Mouse (Mus musculus) myocyte (in vitro differentiated cells): ENCODE measurements around the gene Lgals3bp. TPM values are rescaled to one million over a fixed set of nuclear protein-coding genes. Genes with fewer than 3 reads are reported as not detected.
A peak's percentile ranks its signal among the peaks of the same experiment; 100 is the strongest.

ENCODE experiments used
- H3K27me3 ChIP-seq: one replicate; pipeline ENCODE4 v1.6.1; 2011; ENCODE audit not compliant: control insufficient read depth, insufficient read depth, insufficient read length
- H3K36me3 ChIP-seq: one replicate; pipeline ENCODE4 v1.6.1; 2011; ENCODE audit not compliant: control insufficient read depth, insufficient read depth
- H3K4me2 ChIP-seq: one replicate; pipeline ENCODE4 v1.6.1; 2011; ENCODE audit warnings: low read depth, control low read depth
- H3K4me3 ChIP-seq: one replicate; pipeline ENCODE4 v1.5.1; 2011; ENCODE audit warnings: mild to moderate bottlenecking, control low read depth, moderate library complexity
- H3K79me2 ChIP-seq: one replicate; pipeline ENCODE4 v1.6.1; 2011; ENCODE audit not compliant: control insufficient read depth, insufficient read depth
- H3ac ChIP-seq: one replicate; pipeline ENCODE4 v1.6.1; 2011; ENCODE audit not compliant: control insufficient read depth, insufficient read length
- CEBPB ChIP-seq: IDR thresholded peaks from 2 replicates; pipeline ENCODE4 v1.6.1; 2011; ENCODE audit warnings: mild to moderate bottlenecking, moderate library complexity; ENCODE audit not compliant: poor library complexity, insufficient read depth, severe bottlenecking
- E2F4 ChIP-seq: IDR thresholded peaks from one replicate; pipeline ENCODE4 v1.6.1; 2011; ENCODE audit warnings: mild to moderate bottlenecking, control low read depth, moderate library complexity; ENCODE audit not compliant: insufficient read depth
- MAX ChIP-seq: IDR thresholded peaks from one replicate; pipeline ENCODE4 v1.6.1; 2011; ENCODE audit warnings: low read depth, mild to moderate bottlenecking, control low read depth
- MYOD1 ChIP-seq, 3 experiments: IDR thresholded peaks; one replicate each; pipeline ENCODE4 v1.6.1; 2011; ENCODE audit warnings: control low read depth in 2 of 3, low read depth in 2 of 3, mild to moderate bottlenecking in 2 of 3, moderate library complexity in 1 of 3; ENCODE audit not compliant: insufficient read length in 2 of 3, control insufficient read depth in 1 of 3
- MYOG ChIP-seq, 3 experiments: IDR thresholded peaks; one replicate each; pipeline ENCODE4 v1.6.1; 2011; ENCODE audit warnings: control low read depth in 2 of 3, low read depth in 2 of 3, mild to moderate bottlenecking in 2 of 3; ENCODE audit not compliant: insufficient read length in 2 of 3, control insufficient read depth in 1 of 3, insufficient read depth in 1 of 3
- POLR2A ChIP-seq: IDR thresholded peaks from one replicate; pipeline ENCODE4 v1.6.1; 2011; ENCODE audit warnings: low read depth, mild to moderate bottlenecking, control low read depth, moderate library complexity; ENCODE audit not compliant: insufficient read length
- POLR2AphosphoS2 ChIP-seq: IDR thresholded peaks from one replicate; pipeline ENCODE4 v1.6.1; 2011; ENCODE audit warnings: low read depth, control low read depth; ENCODE audit not compliant: insufficient read length
- REST ChIP-seq: IDR thresholded peaks from one replicate; pipeline ENCODE4 v1.6.1; 2011; ENCODE audit warnings: mild to moderate bottlenecking, control low read depth, moderate library complexity; ENCODE audit not compliant: insufficient read depth, insufficient read length
- SRF ChIP-seq: IDR thresholded peaks from one replicate; pipeline ENCODE4 v1.6.1; 2011; ENCODE audit warnings: low read depth; ENCODE audit not compliant: control insufficient read depth, insufficient read length
- TCF12 ChIP-seq: IDR thresholded peaks from one replicate; pipeline ENCODE4 v1.6.1; 2011; ENCODE audit warnings: mild to moderate bottlenecking, control low read depth; ENCODE audit not compliant: poor library complexity, insufficient read depth, severe bottlenecking
- TCF3 ChIP-seq: IDR thresholded peaks from one replicate; pipeline ENCODE4 v1.6.1; 2011; ENCODE audit warnings: low read depth, control low read depth; ENCODE audit not compliant: insufficient read length
- USF1 ChIP-seq: IDR thresholded peaks from one replicate; pipeline ENCODE4 v1.6.1; 2011; ENCODE audit warnings: low read depth, mild to moderate bottlenecking, control low read depth, moderate library complexity
- polyA plus RNA-seq: library from polyadenylated mRNA; unstranded; fragments of >200 nt; fragmentation: generic; extraction: Trizol; gene quantifications from one replicate; pipeline ENCODE4 v1.2.1, GENCODE M21; 2012; ENCODE audit warnings: missing spikeins

Lgals3bp gene
- polyA plus RNA-seq, 1 experiment, result 16.4 TPM

- TF ChIP-seq TCF12 (no peak), E2F4 (no peak), POLR2A (no peak)
- no peaks in the 10 kb centered on the region for H3K36me3 ChIP-seq
- no peak overlapping the region for H3K4me3 ChIP-seq
- H3ac ChIP-seq, result no peak overlapping the region
- no peaks in the 10 kb centered on the region for H3K79me2 ChIP-seq
- H3K27me3 ChIP-seq, result no peaks in the 10 kb centered on the region
- H3K4me2 ChIP-seq, result peak overlapping the region; percentile 60
Observed at GRCm38 (mm10) chr11:118428944-118429709, 27.2 kb upstream of the Lgals3bp start.

DNA sequence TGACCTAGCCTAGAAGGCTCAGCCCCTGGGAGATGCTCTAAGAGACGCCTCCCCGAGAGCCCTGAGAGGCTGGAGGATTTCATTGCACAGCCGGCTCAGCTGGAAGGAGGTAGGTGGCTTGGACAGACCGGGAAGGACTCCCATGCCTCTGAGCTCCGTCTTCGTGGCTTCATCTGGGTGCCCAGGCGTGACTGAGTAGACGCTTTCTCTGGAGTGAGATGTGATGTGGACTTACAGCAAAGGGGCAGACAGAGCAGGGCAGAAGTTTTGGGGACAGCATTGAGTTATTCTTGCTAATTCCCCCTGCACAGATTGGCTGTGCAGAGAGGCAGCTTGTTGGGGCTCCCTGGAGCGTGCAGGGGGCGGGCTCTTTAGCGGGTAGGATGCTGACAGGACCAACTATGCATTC is 26.6 kb upstream of the Lgals3bp start:
- Histone ChIP-seq H3K27me3 (no peaks in the 10 kb centered on the region), H3K4me3 (no peak overlapping the region), H3K79me2 (no peaks in the 10 kb centered on the region), H3K4me2 (peak overlapping the region; percentile 60), H3K36me3 (no peaks in the 10 kb centered on the region), H3ac (no peak overlapping the region)
- TF ChIP-seq TCF12, result no peak
- no peak for TF ChIP-seq MYOD1 (IDR thresholded peaks at IDR 0.05; ENCODE audit: control insufficient read depth in 1 of 3, insufficient read length in 2 of 3, low read depth in 2 of 3)
- TF ChIP-seq TCF3, result no peak
- no peak for TF ChIP-seq REST
- no peak for TF ChIP-seq POLR2A
- TF ChIP-seq E2F4, result no peak
- no peak for TF ChIP-seq SRF
- no peak for TF ChIP-seq MAX
- TF ChIP-seq CEBPB, result no peak
- no peak for TF ChIP-seq POLR2AphosphoS2
- TF ChIP-seq USF1, result no peak

GRCm38 (mm10) chr11:118427986-118428385 is 26.1 kb upstream of the Lgals3bp start, which contains the start of gene C1qtnf1:
Gene C1qtnf1 (plus strand): TSS chr11:118428203.
- H3K79me2 ChIP-seq, result no peaks in the 10 kb centered on the region
- H3K4me3 ChIP-seq, result no peak within 1 kb of the TSS
- H3K27me3 ChIP-seq, result no peaks in the 10 kb centered on the region
- no peak within 1 kb of the TSS for H3ac ChIP-seq
- peak within 1 kb of the TSS; percentile 60 for H3K4me2 ChIP-seq
- TF ChIP-seq MYOD1 (IDR thresholded peaks at IDR 0.05; ENCODE audit: control insufficient read depth in 1 of 3, insufficient read length in 2 of 3, low read depth in 2 of 3) (no peak), POLR2A (no peak), TCF3 (no peak), E2F4 (no peak), MYOG (IDR thresholded peaks at IDR 0.05; ENCODE audit: control insufficient read depth in 1 of 3, insufficient read depth in 1 of 3, insufficient read length in 2 of 3, low read depth in 2 of 3) (no peak), POLR2AphosphoS2 (no peak), USF1 (no peak), MAX (no peak), REST (no peak), SRF (no peak), CEBPB (no peak), TCF12 (no peak)
- no peaks in the 10 kb centered on the region for H3K36me3 ChIP-seq

DNA sequence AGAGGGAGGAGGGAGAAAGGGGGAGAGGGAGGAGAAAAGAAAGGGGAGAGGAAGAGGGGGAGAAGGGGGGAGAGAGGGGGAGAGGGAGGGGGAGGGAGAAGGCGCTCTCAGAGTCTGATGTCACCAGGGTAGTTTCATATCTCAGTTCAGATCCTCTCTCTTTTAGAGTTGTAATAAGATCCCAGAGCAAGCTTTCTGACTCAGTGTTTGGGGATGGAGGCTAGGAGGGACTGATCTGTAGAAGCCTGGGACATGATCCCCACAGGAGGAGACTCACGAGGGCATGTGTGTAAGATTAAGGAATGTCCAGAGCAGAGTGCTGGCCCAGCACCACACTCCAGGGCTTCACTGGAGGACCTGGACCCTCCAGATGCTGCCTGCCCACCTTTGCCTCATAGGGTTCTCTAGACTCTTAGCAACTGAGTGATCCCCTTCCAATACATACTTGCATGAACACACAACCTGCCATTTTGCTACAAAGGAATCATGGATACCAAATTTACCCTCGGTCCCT is 25.4 kb upstream of the Lgals3bp start:
- H3K79me2 ChIP-seq, result no peaks in the 10 kb centered on the region
- peak overlapping the region; percentile 60 for H3K4me2 ChIP-seq
- no peak overlapping the region for H3ac ChIP-seq
- TF ChIP-seq USF1, result no peak
- TF ChIP-seq TCF3, result no peak
- TF ChIP-seq E2F4, result no peak
- TF ChIP-seq CEBPB, result no peak
- TF ChIP-seq MYOD1 (IDR thresholded peaks at IDR 0.05; ENCODE audit: control insufficient read depth in 1 of 3, insufficient read length in 2 of 3, low read depth in 2 of 3), result no peak
- TF ChIP-seq POLR2A, result no peak
- no peak for TF ChIP-seq REST
- TF ChIP-seq TCF12, result no peak
- TF ChIP-seq SRF, result no peak
- no peak for TF ChIP-seq MAX
- no peak for TF ChIP-seq MYOG (IDR thresholded peaks at IDR 0.05; ENCODE audit: control insufficient read depth in 1 of 3, insufficient read depth in 1 of 3, insufficient read length in 2 of 3, low read depth in 2 of 3)
- TF ChIP-seq POLR2AphosphoS2, result no peak
- H3K27me3 ChIP-seq, result no peaks in the 10 kb centered on the region
- no peaks in the 10 kb centered on the region for H3K36me3 ChIP-seq
- H3K4me3 ChIP-seq, result no peak overlapping the region
